Mouse (Mus musculus) E14TG2a.4 (cell line): ENCODE measurements at regions not wholly inside any gene's neighbourhood (a gene's known extent, or its start where the extent isn't known, plus 50 kb on each side); places are given as distances from the start of the nearest gene placed in this dataset.
A peak's percentile ranks its signal among the peaks of the same experiment; 100 is the strongest.

Source experiments
- CTCF ChIP-seq: conservative IDR thresholded peaks from 2 replicates; pipeline ENCODE4 v1.5.1; 2014; ENCODE audit warnings: low read length
- NANOG ChIP-seq: IDR thresholded peaks from 2 replicates; pipeline ENCODE4 v1.6.1; 2014; ENCODE audit warnings: borderline replicate concordance, low read length, mixed read lengths
- POU5F1 ChIP-seq: IDR thresholded peaks from 2 replicates; pipeline ENCODE4 v1.6.1; 2014; ENCODE audit warnings: low read length, borderline replicate concordance

- peak; percentile 28 for TF ChIP-seq CTCF
- TF ChIP-seq NANOG, result no peak
- TF ChIP-seq POU5F1, result no peak
These were observed 673.8 kb downstream of the Kcnj3 start for GRCm38 (mm10) chr2:56109531-56109930.
